Mouse (Mus musculus) stomach, postnatal 0 days (tissue): ENCODE data around the gene Cebpb.

Experiments
- CTCF ChIP-seq: IDR thresholded peaks from 2 replicates; pipeline ENCODE4 v1.5.1; 2016; ENCODE audit warnings: antibody characterized with exemption, low read depth, mild to moderate bottlenecking, moderate library complexity
- EP300 ChIP-seq: optimal IDR thresholded peaks from 2 replicates; pipeline ENCODE3; 2016; ENCODE audit warnings: antibody characterized with exemption

- no peak for TF ChIP-seq CTCF
- TF ChIP-seq EP300, result no peak
These were observed 2.1 kb upstream of the Cebpb start for GRCm38 (mm10) chr2:167686382-167687249.
